Mouse (Mus musculus) C2C12 (cell line): ENCODE data around the gene Cnbp.

Source experiments
- CTCF ChIP-seq: IDR thresholded peaks from one replicate; pipeline ENCODE4 v1.5.1; 2011; ENCODE audit not compliant: control insufficient read depth, insufficient read depth, insufficient read length
- MYOG ChIP-seq: IDR thresholded peaks from one replicate; pipeline ENCODE4 v1.6.1; 2011; ENCODE audit not compliant: control insufficient read depth, insufficient read length; ENCODE audit errors: extremely low read depth

- TF ChIP-seq CTCF (no peak), MYOG (no peak)
Observed at GRCm38 (mm10) chr6:87808521-87808920, 42.4 kb downstream of the Cnbp start.
